Mouse (Mus musculus): Measurements from ENCODE around the gene Ccdc97.
A peak's percentile ranks its signal among the peaks of the same experiment; 100 is the strongest.

Ccdc97 gene

DNA sequence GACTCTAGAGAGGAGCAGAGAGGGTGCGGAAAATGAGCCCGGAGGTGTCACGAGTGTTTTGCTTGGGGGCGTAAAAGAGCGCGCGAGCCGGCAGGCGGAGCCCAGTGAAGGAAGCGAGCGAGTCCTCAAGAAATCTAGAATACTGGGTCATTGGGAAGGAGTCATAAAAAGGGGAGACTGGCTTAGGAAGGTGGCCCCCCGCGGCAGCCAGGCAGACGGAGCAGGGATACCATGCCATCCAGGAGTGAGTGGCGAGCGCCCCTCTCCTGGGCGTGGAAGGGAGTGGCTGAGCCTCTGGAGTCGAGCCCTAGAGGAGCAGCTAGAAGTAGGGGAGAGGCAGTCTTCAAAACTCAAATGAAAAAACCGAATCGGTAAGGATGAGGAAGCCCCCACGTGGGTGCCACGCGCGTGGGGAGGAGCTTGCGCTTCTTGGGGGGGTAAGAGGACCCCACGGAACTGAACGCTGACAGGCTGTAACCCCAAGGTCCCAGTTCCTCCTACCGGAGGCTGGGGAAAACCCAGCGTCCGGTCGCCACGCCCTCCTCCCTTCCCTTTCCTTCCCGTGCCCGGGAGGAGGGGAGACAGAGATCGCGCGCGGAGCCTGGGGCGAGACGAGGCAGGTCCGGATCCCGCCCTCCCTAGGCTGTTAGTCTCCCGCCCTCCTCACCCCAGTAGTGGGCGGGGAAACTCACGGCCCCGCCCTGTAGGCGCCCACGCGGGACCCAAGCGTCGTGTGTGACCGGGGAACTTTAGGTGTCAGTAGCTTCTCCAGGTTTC, 29.9 kb downstream of the Ccdc97 start:
- peak; percentile 42 for DNase-seq (ENCODE audit: low read depth, low spot score)

DNA sequence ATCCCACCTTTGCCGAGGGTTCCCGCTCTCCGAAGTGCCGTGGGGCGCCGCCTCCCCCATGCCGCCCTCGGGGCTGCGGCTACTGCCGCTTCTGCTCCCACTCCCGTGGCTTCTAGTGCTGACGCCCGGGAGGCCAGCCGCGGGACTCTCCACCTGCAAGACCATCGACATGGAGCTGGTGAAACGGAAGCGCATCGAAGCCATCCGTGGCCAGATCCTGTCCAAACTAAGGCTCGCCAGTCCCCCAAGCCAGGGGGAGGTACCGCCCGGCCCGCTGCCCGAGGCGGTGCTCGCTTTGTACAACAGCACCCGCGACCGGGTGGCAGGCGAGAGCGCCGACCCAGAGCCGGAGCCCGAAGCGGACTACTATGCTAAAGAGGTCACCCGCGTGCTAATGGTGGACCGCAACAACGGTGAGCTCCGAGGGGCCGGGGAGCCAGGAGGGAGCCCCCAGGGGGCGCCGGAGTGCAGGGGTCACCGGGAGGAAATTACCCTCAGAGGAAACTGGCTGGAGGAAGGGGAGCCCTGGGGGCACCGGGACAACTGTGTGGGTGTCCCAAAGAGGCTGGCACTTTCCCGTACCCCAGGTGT, 31.0 kb downstream of the Ccdc97 start:
- DNase-seq (ENCODE audit: low read depth, low spot score): no peak

DNA sequence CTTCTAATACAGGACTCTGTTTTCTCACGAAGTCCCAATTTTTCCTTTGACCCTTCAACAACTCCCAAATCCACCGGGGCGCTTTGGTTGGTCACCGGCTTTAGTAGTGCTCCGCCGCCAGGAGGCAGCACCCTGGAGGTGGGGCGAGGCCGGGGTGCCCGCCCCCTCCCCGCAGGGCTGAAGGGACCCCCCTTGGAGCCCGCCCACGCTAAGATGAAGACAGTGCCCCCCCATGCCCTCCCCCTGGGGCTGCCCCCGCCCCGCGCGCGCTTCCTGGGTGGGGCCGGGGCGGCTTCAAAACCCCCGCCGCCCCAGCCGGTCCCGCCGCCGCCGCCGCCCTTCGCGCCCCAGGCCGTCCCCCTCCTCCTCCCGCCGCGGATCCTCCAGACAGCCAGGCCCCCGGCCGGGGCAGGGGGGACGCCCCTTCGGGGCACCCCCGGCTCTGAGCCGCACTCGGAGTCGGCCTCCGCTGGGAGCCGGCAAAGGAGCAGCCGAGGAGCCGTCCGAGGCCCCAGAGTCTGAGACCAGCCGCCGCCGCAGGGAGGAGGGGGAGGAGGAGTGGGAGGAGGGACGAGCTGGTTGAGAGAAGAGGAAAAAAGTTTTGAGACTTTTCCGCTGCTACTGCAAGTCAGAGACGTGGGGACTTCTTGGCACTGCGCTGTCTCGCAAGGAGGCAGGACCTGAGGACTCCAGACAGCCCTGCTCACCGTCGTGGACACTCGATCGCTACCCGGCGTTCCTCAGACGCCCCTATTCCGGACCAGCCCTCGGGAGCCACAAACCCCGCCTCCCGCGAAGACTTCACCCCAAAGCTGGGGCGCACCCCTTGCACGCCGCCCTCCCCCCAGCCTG, 32.0 kb downstream of the Ccdc97 start, which contains the start of gene Tgfb1:
Gene Tgfb1 (plus strand): TSS at position 323 of the 852 bp plus-strand sequence.
- DNase-seq (ENCODE audit: low read depth, low spot score): peak; percentile 32

DNA sequence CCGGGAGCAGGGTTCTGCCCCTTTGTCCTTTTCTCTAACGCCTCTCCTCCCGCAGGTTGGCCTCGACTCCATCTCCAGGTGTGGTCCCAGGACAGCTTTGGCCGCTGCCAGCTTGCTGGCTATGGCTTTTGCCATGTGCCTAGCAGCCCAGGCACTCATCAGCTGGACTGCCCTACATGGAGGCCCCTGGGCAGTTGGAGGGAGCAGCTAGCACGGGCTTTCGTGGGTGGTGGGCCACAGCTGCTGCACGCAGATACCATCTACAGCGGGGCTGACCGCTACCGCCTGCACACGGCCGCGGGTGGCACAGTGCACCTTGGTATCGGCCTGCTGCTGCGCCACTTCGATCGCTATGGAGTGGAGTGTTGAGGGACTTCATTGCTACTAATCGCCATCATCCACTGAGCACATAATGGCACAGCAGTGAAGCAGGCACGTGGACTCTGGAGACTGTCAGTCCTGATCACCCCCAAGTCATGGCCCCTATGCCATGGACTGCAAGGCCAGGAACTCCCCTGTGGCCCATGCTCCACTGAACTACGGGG, 32.9 kb downstream of the Ccdc97 start:
- DNase-seq (ENCODE audit: low read depth, low spot score): no peak

DNA sequence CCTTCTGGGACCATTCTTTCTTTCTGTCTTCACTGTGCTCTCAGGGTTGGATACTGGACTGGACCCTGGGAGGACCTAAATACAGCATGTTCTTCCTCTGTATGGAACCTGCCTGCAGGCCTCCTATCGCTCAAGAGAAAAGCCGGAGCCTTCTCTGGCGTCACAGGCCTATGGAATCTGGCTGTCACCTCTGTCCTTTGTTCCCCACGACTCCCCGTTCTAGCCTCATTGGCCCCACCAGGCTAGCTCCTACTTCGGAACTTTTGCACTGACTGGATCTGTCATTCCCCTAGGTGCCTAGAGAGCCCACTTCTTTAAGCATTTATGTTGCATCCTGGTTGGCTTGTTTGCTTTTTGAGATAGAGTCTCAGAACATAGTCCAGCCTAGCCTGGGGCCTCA, 34.2 kb downstream of the Ccdc97 start:
- no peak for DNase-seq (ENCODE audit: low read depth, low spot score)

DNA sequence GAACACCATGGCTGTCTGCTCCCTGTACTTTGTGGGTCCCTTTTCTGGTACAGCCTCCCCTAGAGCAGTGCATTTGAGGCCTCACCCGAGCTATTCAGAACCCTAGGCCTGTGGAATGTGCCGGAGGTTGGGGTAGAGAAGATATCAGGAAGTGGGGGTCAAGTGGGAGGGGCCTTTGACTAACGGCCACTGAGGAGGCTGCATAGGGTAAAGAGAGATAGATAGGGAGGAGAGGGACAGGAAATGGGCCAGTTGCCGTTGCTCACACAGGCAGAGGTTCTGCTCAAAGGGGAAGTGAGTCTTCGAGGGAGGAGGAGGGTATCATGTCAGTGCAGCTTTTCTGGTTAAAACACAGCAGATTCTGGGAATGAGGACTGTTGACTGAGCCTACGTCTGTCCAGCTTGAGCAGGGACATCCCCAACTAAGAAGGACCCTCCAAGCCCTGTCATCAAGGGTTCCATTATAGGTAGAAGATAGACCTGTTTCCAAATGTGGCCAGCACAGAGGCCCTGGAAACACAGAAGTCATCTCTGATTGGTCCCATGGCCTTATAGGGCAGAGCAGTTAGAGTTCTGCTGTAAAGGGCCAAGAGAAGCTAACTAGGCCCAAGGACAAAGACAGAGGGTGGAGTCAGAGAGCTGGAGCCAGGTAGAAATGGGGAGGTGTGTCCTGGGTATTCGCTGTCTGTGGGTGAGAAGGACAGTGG, 35.3 kb downstream of the Ccdc97 start:
- peak; percentile 17 for DNase-seq (ENCODE audit: low read depth, low spot score)

DNA sequence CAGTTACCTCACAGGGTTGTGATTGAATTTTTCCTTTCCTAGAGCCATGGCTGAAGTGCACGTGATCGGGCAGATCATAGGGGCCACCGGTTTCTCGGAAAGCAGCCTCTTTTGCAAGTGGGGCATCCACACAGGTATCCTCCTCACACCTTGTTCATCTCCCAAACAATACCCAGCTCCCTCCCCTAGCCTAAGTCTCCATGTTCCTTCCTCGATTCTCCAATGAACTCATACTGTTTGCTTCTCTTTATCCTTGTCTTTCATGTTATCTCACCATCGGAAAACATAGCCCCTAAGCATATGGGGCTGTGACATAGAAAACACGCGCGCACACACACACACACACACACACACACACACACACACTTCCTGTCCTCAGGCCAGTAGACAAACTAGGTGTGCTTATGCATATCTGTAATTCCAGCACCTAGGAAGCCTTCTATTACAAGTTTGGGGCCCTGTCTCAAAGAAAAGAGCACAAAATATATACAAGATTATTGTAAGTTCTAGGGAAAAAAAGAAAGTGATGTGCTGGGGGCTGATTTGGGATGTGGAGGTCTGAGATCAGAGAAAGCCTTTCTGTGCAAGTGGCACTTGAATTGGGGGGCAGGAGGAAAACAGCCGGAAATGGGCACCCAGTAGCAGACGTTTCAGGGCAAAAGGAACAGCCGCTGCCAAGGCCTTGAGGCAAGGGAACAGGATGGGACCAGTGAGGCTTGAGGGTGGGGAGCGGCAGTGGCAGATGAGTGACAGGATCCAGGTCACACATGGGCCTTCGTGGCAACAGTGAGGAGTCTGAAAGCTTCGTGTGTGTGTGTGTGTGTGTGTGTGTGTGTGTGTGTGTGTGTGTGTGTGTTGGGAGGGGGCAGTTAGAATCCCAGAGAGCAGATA, 37.3 kb downstream of the Ccdc97 start:
- no peak for DNase-seq (ENCODE audit: low read depth, low spot score)

DNA sequence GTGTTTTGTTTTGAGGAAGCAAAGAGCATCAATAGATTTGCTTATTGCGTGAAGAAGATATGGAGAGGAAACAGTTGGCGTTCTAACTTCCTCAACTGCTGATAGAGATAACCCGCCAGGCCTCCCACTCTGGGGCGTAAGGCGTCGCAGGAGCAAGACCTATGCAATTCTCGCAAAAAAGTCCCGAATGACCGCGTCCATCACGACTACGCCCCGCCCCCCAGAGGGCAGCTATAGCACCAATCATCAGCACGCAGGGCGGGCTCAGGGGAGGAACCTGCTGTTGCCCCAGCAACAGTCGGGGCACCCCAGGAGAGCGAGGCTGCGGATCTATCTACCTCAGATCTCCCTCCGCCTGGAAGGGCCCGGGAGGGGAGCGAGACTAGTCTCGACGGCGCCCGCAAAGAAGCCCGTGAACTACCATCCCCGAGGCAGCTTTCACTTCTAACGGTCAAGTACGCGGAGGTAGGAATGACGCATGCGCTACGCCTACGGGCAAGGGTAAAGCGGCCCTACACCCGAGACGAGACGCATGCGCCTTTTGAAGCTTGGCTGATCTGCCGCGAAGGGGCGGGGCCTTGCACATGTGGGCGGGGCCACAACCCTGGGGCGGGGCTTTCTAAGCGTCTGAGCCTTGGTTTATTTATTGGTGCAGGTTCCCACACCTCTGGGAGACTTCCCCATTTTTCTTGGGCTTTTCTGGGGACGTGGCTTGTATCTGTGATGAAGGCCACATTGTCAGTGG, 38.2 kb downstream of the Ccdc97 start, which contains the start of gene B9d2:
Gene B9d2 (plus strand): TSS at position 267 of the 745 bp plus-strand sequence.
- peak; percentile 97 for DNase-seq (ENCODE audit: low read depth, low spot score)

DNA sequence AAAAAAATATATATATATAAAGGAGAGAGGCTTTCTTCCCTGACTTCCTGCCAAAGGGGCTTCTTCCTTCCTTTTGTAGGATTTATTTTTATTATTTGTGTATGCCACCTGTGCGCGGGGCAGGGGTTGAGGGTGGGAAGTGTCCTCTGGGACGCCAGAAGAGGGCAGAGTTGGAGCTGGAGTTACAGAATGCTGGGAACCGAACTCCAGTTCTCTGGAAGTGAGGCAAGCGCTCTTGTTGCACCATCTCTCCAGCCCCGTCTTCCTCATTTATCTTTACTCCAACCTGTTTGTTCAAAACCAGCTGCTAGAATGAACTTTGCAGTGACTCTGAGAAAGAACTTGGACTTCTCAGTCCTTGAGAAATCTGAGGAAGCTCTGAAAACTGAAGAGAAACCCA, 38.9 kb downstream of the Ccdc97 start:
- peak; percentile 35 for DNase-seq (ENCODE audit: low read depth, low spot score)

DNA sequence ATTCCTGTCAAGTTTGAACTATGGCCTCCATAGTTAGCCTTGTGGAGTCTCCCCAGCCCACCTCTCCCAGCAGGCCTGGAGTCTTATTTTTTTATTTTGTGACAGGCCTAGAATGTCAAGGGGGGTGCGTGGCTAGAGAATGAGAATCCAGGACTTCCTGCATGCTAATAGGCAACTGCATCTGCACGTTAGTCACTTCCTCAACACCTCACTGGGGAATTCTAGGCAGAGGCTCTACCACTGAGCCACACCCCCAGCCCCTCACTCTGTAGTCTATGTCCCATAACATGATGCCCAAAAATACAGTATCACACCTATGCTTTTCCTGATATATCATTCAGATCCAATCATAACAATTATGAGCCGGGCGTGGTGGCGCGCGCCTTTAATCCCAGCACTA, 41.9 kb downstream of the Ccdc97 start:
- DNase-seq (ENCODE audit: low read depth, low spot score): no peak

DNA sequence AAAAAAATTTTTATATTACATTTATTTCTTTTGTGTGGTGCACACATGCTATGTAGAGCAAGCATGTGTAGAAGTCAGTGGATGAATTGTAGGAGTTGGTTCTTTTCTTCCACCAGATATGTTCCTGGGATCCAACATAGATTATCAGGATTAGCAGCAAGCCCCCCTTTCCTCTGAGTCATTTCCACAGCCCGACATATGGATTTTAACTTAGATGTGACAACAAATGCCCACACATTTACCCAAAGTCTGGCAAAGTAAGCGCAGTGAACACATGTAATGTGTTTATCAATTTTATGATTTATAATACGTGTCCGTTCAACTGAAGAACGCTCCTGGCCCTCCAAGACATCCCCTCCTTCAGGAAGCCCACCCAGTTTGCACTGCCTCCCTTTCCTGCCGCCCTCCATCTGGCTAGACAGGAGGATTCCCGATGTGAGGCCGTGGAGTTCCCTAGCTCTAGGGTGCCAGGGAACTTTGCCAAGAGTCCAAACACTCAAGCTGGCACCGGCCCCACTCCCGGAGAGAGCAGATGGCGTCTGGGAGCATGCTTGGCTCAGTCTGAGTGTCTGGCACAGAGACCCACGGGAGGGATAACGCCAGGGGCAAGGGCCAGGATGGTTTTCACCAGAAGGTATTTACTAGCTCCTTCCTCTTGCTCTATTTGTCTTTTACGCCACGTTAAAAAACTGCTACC, 42.7 kb downstream of the Ccdc97 start:
- DNase-seq (ENCODE audit: low read depth, low spot score): peak; percentile 97

DNA sequence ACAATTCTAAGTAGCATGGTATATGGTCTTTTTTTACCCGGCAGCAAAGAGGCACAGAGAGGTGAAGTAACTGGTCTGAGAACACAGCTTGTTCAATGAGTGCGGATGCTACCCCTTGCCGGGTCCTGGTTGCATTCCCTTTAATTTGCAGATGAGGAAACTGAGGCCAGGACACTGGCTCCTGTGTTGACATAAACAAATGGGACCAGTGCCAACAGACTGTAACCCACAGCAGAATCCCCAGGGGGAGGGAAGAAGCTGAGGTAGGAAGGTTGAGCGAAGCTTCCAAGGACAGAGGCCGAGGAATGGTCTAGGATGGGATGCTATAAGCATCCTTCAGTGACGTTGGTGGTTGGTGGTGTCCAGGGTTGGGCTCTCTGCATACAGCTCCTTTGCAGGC, 43.5 kb downstream of the Ccdc97 start:
- no peak for DNase-seq (ENCODE audit: low read depth, low spot score)

DNA sequence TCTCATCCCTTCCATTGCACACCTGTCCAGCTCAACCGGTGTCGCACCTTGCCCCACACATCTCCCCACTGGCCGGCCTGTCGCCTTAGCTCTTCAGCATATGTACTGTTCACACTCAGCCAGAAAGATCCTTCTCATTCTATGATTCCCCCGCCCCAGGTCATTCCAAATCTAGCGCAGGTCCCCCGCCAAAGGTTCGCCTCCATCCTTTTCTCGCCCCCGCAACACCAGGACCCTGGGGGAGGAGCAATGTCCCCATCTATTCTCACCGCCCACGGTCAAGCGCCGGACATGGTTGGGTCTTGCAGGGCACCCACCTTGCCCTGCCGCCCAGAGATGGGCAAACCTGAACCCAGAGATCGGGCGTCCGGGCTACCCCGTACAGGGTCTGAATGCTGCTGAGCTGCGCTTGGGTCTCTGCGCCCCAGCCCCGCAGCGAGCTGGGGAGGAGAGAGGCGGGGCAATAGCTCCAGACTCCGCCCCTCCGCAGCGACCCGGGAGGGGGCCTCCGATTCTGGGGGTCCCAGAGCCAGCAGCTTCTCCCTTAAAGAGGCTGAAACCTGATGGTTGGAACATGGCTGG, 44.1 kb downstream of the Ccdc97 start, which contains the start of gene Tmem91:
Gene Tmem91 (minus strand): TSS at position 448 of the 582 bp plus-strand sequence.
- peak; percentile 14 for DNase-seq (ENCODE audit: low read depth, low spot score)

DNA sequence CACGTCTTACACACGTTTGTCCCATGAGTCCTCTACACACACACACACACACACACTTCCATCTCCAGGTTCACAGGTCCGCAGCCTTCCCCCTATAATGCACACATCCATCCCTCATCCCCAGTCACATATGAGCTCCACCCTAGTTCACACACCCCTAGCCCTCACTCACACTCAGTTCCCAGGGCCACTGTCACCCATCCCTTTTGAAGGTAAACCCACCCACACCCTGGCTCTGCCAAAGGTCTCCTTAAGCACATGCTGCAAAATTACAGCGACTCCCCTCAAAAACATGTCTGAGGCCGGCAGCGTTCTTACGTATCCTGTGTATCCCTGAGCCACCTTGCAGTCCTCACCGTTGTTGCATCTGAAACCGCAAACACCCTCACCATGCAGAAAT, 44.6 kb downstream of the Ccdc97 start:
- DNase-seq (ENCODE audit: low read depth, low spot score): peak; percentile 31

DNA sequence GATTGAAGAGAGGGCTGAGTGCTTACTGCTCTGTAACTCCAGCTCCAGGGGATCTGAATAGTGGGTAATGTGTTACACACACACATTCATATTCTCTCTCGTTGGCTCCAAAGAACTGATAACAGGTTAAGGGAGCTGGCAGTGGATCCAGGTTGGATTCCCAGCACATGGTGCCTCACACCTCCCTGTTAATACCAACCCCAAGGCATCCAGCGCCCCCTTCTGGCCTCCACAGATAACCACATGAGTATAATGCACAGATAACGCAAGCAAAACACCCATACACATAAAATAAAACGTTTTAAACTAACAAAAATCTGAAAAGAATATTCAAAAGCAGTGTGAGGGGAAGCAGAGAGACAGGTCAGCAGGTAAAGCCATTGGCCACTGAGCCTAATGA, 46.4 kb downstream of the Ccdc97 start:
- DNase-seq (ENCODE audit: low read depth, low spot score): no peak

DNA sequence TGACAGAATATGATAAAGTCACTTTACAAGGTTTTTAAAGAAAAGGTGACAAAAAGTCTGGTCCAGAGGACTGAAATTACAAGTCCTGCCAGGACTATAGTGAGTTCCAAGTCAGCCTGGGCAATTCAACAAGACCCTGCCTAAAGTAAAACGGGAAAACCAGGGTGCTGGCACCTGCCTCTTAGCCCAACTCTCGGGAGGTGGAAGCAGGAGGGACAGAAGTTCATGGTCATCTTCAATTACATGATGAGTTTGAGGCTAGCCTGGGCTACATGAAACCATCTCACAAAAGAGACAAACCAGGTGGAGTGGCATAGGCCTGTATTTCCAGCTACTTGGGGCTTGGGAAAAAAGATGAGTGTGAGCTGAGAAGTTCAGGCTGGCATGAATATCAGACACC, 47.2 kb downstream of the Ccdc97 start:
- no peak for DNase-seq (ENCODE audit: low read depth, low spot score)

DNA sequence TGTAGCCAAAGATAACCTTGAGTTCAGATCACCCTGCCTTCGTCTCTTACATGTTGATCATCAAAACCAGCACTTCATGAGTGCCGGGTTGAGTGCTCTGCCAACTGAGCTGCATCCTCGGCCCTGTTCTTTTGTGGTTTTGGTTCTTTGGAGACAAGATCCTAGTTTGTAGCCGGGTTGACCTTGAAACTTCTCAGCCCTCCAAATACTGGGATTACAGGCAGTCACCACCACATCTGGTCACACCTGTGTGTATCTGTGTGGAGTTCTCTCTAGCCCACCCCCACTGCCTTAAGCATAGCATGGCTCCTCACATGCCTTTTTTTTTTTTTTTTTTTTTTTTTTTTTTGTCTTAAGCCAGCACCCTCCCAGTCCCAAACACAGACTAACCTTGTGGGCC, 48.8 kb downstream of the Ccdc97 start:
- DNase-seq (ENCODE audit: low read depth, low spot score): no peak

DNA sequence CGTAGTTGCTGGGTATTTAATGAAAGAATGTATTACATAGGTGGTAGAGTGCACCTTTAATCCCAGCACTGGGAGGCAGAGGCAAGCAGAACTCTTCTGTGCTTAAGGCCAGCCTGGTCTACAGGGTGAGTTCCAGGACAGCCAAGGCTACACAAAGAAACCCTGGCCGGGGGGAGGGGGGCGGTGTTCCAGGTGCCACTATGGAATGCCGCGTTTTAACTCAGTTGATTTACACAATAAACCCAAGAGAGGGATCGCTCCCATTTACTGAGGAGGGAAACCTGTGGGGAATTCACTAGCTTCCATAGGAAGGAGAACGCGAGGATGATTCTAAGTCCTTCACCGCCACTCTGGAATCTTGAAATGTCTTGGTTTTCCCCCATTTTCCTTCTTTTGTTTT, 49.3 kb downstream of the Ccdc97 start:
- DNase-seq (ENCODE audit: low read depth, low spot score): no peak

DNA sequence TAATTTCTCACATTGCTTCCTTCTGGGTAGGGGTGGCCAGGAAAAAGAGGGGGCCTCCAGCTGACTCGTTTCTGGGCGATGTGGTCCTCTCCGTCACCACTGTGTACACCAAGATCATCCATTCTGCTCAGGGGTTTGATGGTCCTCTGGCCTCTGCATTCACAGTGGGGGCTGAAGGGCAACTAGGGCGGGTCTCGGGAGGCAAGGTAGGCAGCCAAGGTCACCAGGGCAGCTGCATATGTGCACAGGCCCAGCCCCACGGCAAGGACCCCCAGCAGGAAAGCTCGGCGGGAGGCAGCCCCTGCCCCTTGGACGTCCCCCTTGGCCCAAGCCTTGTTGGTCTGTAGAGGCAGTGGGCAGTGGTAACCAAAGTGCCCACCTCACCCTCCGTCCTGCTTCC, 49.7 kb downstream of the Ccdc97 start:
- DNase-seq (ENCODE audit: low read depth, low spot score): no peak
